21 mouse cellular contexts compared by ENCODE assay signal in the genomic region with DNA sequence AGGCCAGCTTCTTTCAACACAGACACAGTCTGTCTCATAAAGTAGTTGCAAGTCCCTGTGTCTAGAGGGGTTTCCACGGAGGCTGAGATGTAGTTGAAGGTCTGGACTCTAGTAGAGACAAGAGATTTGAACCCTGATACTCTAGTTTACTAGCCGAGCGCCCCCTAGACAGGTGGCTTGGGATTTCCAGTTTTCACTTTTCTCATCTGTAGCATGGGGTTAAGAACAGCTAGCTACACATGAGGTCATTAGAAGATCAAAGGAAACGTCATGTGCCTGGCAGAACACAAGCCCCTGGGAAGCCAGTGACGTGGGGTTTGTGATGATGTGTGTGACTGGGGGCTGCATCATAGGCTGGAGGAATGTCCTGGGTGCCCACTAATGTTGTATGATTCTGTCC. TPM values are rescaled to one million over a fixed set of nuclear protein-coding genes. Genes with fewer than 3 reads are reported as not detected.
"Had no signal": no experiment of that assay in that cellular context is flagged by ENCODE, and none has a peak within 500 bp of the region (broad histone marks: within the 10 kb centered on the region; RNA-seq: fewer than 3 reads in every experiment).

No protein-coding gene starts in this region.

- H3K36me3 ChIP-seq: liver, embryonic 15.5 days; lung, embryonic 15.5 days; midbrain, embryonic 12.5 days; neural tube, embryonic 13.5 days; neural tube, embryonic 15.5 days; stomach, embryonic 15.5 days had no signal

- H3K4me1 ChIP-seq: liver, embryonic 15.5 days; lung, embryonic 15.5 days; midbrain, embryonic 12.5 days; neural tube, embryonic 13.5 days; neural tube, embryonic 15.5 days; stomach, embryonic 15.5 days had no signal

- DNase-seq: liver, postnatal 0 days; lung, adult 2 months; lung, postnatal 14 days; lung, postnatal 36 days; midbrain, embryonic 14.5 days; right cerebral cortex, postnatal 14 days; thymus, adult 2 months; thymus, postnatal 25 days; thymus, postnatal 4 days had no signal

- H3K9me3 ChIP-seq: liver, embryonic 15.5 days; lung, embryonic 15.5 days; midbrain, embryonic 12.5 days; neural tube, embryonic 13.5 days; neural tube, embryonic 15.5 days; stomach, embryonic 15.5 days had no signal

- H3K4me3 ChIP-seq: liver, embryonic 15.5 days; lung, embryonic 15.5 days; megakaryocyte, embryonic 14.5 days; midbrain, embryonic 12.5 days; neural tube, embryonic 13.5 days; neural tube, embryonic 15.5 days; stomach, embryonic 15.5 days had no signal

RNA-seq across cellular contexts. Expression of gene Dlx4, which starts 11.3 kb away (rescaled TPM):
- total RNA-seq: megakaryocyte progenitor cell, adult 5-6 weeks; monocyte, adult 5-6 weeks had no signal
- polyA plus RNA-seq: macrophage; midbrain, embryonic 12.5 days; neural tube, embryonic 13.5 days; neural tube, embryonic 15.5 days; spleen, adult 2 months had no signal

RNA-seq across cellular contexts. Expression of gene Dlx3, which starts 37.4 kb away (rescaled TPM):
- total RNA-seq: megakaryocyte progenitor cell, adult 5-6 weeks; monocyte, adult 5-6 weeks had no signal
- polyA plus RNA-seq: liver, postnatal 0 days; macrophage; midbrain, postnatal 0 days; spleen, adult 2 months had no signal
